Mouse (Mus musculus) heart, adult 11 months (tissue): ENCODE measurements at regions not wholly inside any gene's neighbourhood (a gene's known extent, or its start where the extent isn't known, plus 50 kb on each side); places are given as distances from the start of the nearest gene placed in this dataset.

Experiments
- DNase-seq: peaks from one replicate; pipeline ENCODE4 v3.0.0; 2022

GRCm38 (mm10) chr12:12882931-12883553 lies 58.7 kb downstream of the Mycn start:
- no peak for DNase-seq

- no peak for DNase-seq
Observed at GRCm38 (mm10) chr12:12878031-12878430, 63.7 kb downstream of the Mycn start.

GRCm38 (mm10) chr12:12877539-12877938 lies 64.2 kb downstream of the Mycn start:
- no peak for DNase-seq

GRCm38 (mm10) chr12:12875976-12876745 lies 65.6 kb downstream of the Mycn start:
- DNase-seq = no peak

GRCm38 (mm10) chr12:12873551-12873950 lies 68.2 kb downstream of the Mycn start:
- DNase-seq = no peak

- DNase-seq = no peak
Observed at GRCm38 (mm10) chr12:12872974-12873373, 68.7 kb downstream of the Mycn start.

GRCm38 (mm10) chr12:12871272-12871671 lies 70.4 kb downstream of the Mycn start:
- no peak for DNase-seq

GRCm38 (mm10) chr12:12866590-12866989 lies 75.1 kb downstream of the Mycn start:
- DNase-seq = no peak

GRCm38 (mm10) chr12:12850681-12851080 lies 91.0 kb downstream of the Mycn start:
- peak; percentile 64 for DNase-seq

GRCm38 (mm10) chr12:12846716-12847115 lies 95.0 kb downstream of the Mycn start:
- no peak for DNase-seq

- peak; percentile 72 for DNase-seq
Observed at GRCm38 (mm10) chr12:12842247-12842957, 99.3 kb downstream of the Mycn start.

GRCm38 (mm10) chr12:12841385-12842238 lies 100.1 kb downstream of the Mycn start:
- peak; percentile 64 for DNase-seq

- DNase-seq = peak; percentile 82
Observed at GRCm38 (mm10) chr12:12840661-12841384, 100.9 kb downstream of the Mycn start.

- DNase-seq = peak; percentile 31
Observed at GRCm38 (mm10) chr12:12837775-12838174, 103.9 kb downstream of the Mycn start.

GRCm38 (mm10) chr12:12827821-12828641 lies 113.7 kb downstream of the Mycn start:
- no peak for DNase-seq

GRCm38 (mm10) chr12:12827379-12827778 lies 114.3 kb downstream of the Mycn start:
- no peak for DNase-seq

- no peak for DNase-seq
Observed at GRCm38 (mm10) chr12:12826431-12826830, 115.3 kb downstream of the Mycn start.

- DNase-seq = no peak
Observed at GRCm38 (mm10) chr12:12825842-12826241, 115.9 kb downstream of the Mycn start.

- DNase-seq = no peak
Observed at GRCm38 (mm10) chr12:12821473-12821872, 120.2 kb downstream of the Mycn start.

GRCm38 (mm10) chr12:12820668-12821351 lies 120.9 kb downstream of the Mycn start:
- no peak for DNase-seq

- no peak for DNase-seq
Observed at GRCm38 (mm10) chr12:12819746-12820145, 122.0 kb downstream of the Mycn start.
